Mouse (Mus musculus) frontal cortex, postnatal 25 days (tissue): Measurements from ENCODE around the gene Ablim2.

ENCODE experiments used
- DNase-seq, 2 experiments: peaks; one replicate each; pipeline ENCODE4 v3.0.0; 2022; ENCODE audit warnings: low spot score in 2 of 2

The Ablim2 gene

GRCm38 (mm10) chr5:35811639-35812295 lies 54.1 kb downstream of the Ablim2 start:
- DNase-seq = no peak

GRCm38 (mm10) chr5:35814334-35814941 lies 56.8 kb downstream of the Ablim2 start:
- peak in 1 of 2 experiments; percentile 64 for DNase-seq

GRCm38 (mm10) chr5:35815051-35815450 lies 57.4 kb downstream of the Ablim2 start:
- no peak for DNase-seq

- DNase-seq = no peak
These were observed 59.6 kb downstream of the Ablim2 start for GRCm38 (mm10) chr5:35817266-35817665.

GRCm38 (mm10) chr5:35817882-35818281 lies 60.2 kb downstream of the Ablim2 start:
- no peak for DNase-seq

- DNase-seq = no peak
These were observed 65.0 kb downstream of the Ablim2 start for GRCm38 (mm10) chr5:35822721-35823120.

GRCm38 (mm10) chr5:35826465-35826864 lies 68.8 kb downstream of the Ablim2 start:
- no peak for DNase-seq

- DNase-seq = no peak
These were observed 69.4 kb downstream of the Ablim2 start for GRCm38 (mm10) chr5:35827075-35827474.

GRCm38 (mm10) chr5:35827856-35828255 lies 70.2 kb downstream of the Ablim2 start:
- no peak for DNase-seq

GRCm38 (mm10) chr5:35830101-35830500 lies 72.4 kb downstream of the Ablim2 start:
- no peak for DNase-seq

- DNase-seq = no peak
These were observed 76.2 kb downstream of the Ablim2 start for GRCm38 (mm10) chr5:35833881-35834280.

- peak in 1 of 2 experiments; percentile 31 for DNase-seq
These were observed 79.3 kb downstream of the Ablim2 start for GRCm38 (mm10) chr5:35836992-35837391.

- no peak for DNase-seq
These were observed 81.6 kb downstream of the Ablim2 start for GRCm38 (mm10) chr5:35839262-35839661.

GRCm38 (mm10) chr5:35851485-35851884 lies 93.8 kb downstream of the Ablim2 start:
- no peak for DNase-seq

GRCm38 (mm10) chr5:35853463-35853862 lies 95.8 kb downstream of the Ablim2 start:
- no peak for DNase-seq

GRCm38 (mm10) chr5:35856245-35856644 lies 98.6 kb downstream of the Ablim2 start:
- no peak for DNase-seq

GRCm38 (mm10) chr5:35858069-35858468 lies 100.4 kb downstream of the Ablim2 start:
- DNase-seq = peak; percentile 45 to 56

GRCm38 (mm10) chr5:35861456-35861855 lies 103.8 kb downstream of the Ablim2 start:
- no peak for DNase-seq

GRCm38 (mm10) chr5:35869973-35870372 lies 112.3 kb downstream of the Ablim2 start:
- no peak for DNase-seq

- peak; percentile 29 to 49 for DNase-seq
These were observed 112.8 kb downstream of the Ablim2 start for GRCm38 (mm10) chr5:35870408-35871012.

GRCm38 (mm10) chr5:35873382-35873781 lies 115.7 kb downstream of the Ablim2 start:
- DNase-seq = no peak

- DNase-seq = no peak
These were observed 118.6 kb downstream of the Ablim2 start for GRCm38 (mm10) chr5:35876236-35876635.

GRCm38 (mm10) chr5:35879199-35879598 lies 121.5 kb downstream of the Ablim2 start:
- DNase-seq = peak in 1 of 2 experiments; percentile 39
